Mouse (Mus musculus) olfactory bulb, adult 2 months (tissue): Measurements from ENCODE around the gene Paox.
A peak's percentile ranks its signal among the peaks of the same experiment; 100 is the strongest.

ENCODE experiments used
- CTCF ChIP-seq: fragments of 200-500 bp; IDR thresholded peaks from 2 replicates; pipeline ENCODE4 v1.5.1; 2012; ENCODE audit warnings: low read depth, mild to moderate bottlenecking, low read length, moderate library complexity; ENCODE audit not compliant: insufficient read depth
- POLR2A ChIP-seq: fragments of 200-500 bp; IDR thresholded peaks from 2 replicates; pipeline ENCODE4 v1.6.1; 2012; ENCODE audit warnings: mild to moderate bottlenecking, low read depth, low read length, moderate library complexity; ENCODE audit not compliant: insufficient read depth

DNA sequence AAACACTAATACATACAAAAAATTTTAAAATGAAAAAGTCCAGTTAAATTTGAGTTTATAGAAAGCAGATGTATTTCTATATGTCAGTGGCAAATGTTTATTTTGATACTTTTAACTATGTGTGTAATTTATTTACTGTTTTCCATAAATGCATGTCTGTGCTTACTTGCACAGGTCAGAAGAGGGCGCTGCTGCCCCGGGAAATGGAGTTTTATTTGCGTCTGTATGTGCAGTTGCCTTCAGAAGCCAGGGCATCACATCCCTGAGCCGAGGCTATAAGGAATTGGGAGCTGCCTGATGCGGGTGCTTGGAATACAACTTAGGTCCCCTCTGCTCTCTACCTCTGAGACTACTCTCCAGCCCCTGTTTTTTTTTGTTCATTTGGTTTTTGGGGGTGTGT, 36.9 kb upstream of the Paox start:
- TF ChIP-seq CTCF (peak; percentile 61; the same call in 1 of the 2 replicates), POLR2A (no peak)
